Mouse (Mus musculus): Measurements from ENCODE around the gene Olfr170.
"Not testable (repeated sequence)": the region's sequence is repeated elsewhere in the genome, so short reads cannot be mapped to it uniquely, and the experiment has no call there.

Gene Olfr170

GRCm38 (mm10) chr16:19611782-19612181 lies at the start of gene Olfr170:
Olfr170 (minus strand) TSS chr16:19611882.
- not testable (repeated sequence) for DNase-seq

GRCm38 (mm10) chr16:19629816-19630215 lies 18.1 kb upstream of the Olfr170 start, which contains the start of gene Olfr171:
Olfr171 (minus strand) TSS chr16:19629916.
- no peak for DNase-seq

GRCm38 (mm10) chr16:19603166-19603565 lies 8.5 kb downstream of the Olfr170 start:
- no peak for DNase-seq

- not testable (repeated sequence) for DNase-seq
Observed at GRCm38 (mm10) chr16:19571709-19572108, 40.0 kb downstream of the Olfr170 start, which contains the start of gene Olfr169. Olfr169 (minus strand) TSS chr16:19571809.

All from retina, postnatal 1 day (tissue).